Mouse (Mus musculus): ENCODE data around the gene Ralgapa2. TPM values are rescaled to one million over a fixed set of nuclear protein-coding genes. Genes with fewer than 3 reads are reported as not detected.

Ralgapa2 gene
- polyA plus RNA-seq, 1 experiment from 2014 or later = 3.6 TPM

- H3K9ac ChIP-seq (ENCODE audit: low read depth, low read length) = no peak overlapping the region
- H3K27ac ChIP-seq = no peak overlapping the region
- TF ChIP-seq CTCF (IDR thresholded peaks at IDR 0.05; ENCODE audit: low read depth) = no peak
- no peaks in the 10 kb centered on the region for H3K27me3 ChIP-seq (ENCODE audit: insufficient read depth, low read length)
- 86% methylated on average over 1 of the region's 1 CpGs for WGBS
- no peak for DNase-seq (ENCODE audit: low spot score)
- H3K36me3 ChIP-seq (ENCODE audit: insufficient read depth, low read length) = no peaks in the 10 kb centered on the region
- H3K4me3 ChIP-seq (replicated peaks; ENCODE audit: low read depth, low read length) = no peak overlapping the region
- H3K9me3 ChIP-seq (replicated peaks; ENCODE audit: low read length) = no peaks in the 10 kb centered on the region
- H3K4me1 ChIP-seq (replicated peaks; ENCODE audit: insufficient read depth, low read length) = no peaks in the 10 kb centered on the region; the same call in 1 of the 2 replicates
- H3K4me2 ChIP-seq (ENCODE audit: low read length) = no peak overlapping the region
- no peak for ATAC-seq (replicated peaks; ENCODE audit: low FRiP score, low read depth)
Measured at GRCm38 (mm10) chr2:146500067-146500466, 12.1 kb downstream of the Ralgapa2 start.

GRCm38 (mm10) chr2:146499111-146499510, 13.0 kb downstream of the Ralgapa2 start:
- Histone ChIP-seq H3K27me3 (ENCODE audit: insufficient read depth, low read length) (no peaks in the 10 kb centered on the region), H3K4me3 (replicated peaks; ENCODE audit: low read depth, low read length) (no peak overlapping the region), H3K4me2 (ENCODE audit: low read length) (no peak overlapping the region), H3K27ac (no peak overlapping the region), H3K4me1 (replicated peaks; ENCODE audit: insufficient read depth, low read length) (no peaks in the 10 kb centered on the region; the same call in 1 of the 2 replicates), H3K9me3 (replicated peaks; ENCODE audit: low read length) (no peaks in the 10 kb centered on the region), H3K9ac (ENCODE audit: low read depth, low read length) (no peak overlapping the region), H3K36me3 (ENCODE audit: insufficient read depth, low read length) (no peaks in the 10 kb centered on the region)
- DNase-seq (ENCODE audit: low spot score) (no peak), ATAC-seq (replicated peaks; ENCODE audit: low FRiP score, low read depth) (no peak)
- TF ChIP-seq CTCF (IDR thresholded peaks at IDR 0.05; ENCODE audit: low read depth) = no peak
- WGBS = 96% methylated on average over 1 of the region's 1 CpGs

GRCm38 (mm10) chr2:146498298-146498697, 13.8 kb downstream of the Ralgapa2 start:
- TF ChIP-seq CTCF (IDR thresholded peaks at IDR 0.05; ENCODE audit: low read depth) = no peak
- no peak for ATAC-seq (replicated peaks; ENCODE audit: low FRiP score, low read depth)
- Histone ChIP-seq H3K27ac (no peak overlapping the region), H3K9me3 (replicated peaks; ENCODE audit: low read length) (no peaks in the 10 kb centered on the region), H3K27me3 (ENCODE audit: insufficient read depth, low read length) (no peaks in the 10 kb centered on the region), H3K4me1 (replicated peaks; ENCODE audit: insufficient read depth, low read length) (no peaks in the 10 kb centered on the region; the same call in 1 of the 2 replicates), H3K36me3 (ENCODE audit: insufficient read depth, low read length) (no peaks in the 10 kb centered on the region), H3K4me2 (ENCODE audit: low read length) (no peak overlapping the region), H3K4me3 (replicated peaks; ENCODE audit: low read depth, low read length) (no peak overlapping the region), H3K9ac (ENCODE audit: low read depth, low read length) (no peak overlapping the region)
- no peak for DNase-seq (ENCODE audit: low spot score)
- WGBS = 76% methylated on average over 6 of the region's 6 CpGs

GRCm38 (mm10) chr2:146496995-146497394, 15.1 kb downstream of the Ralgapa2 start:
- ATAC-seq (replicated peaks; ENCODE audit: low FRiP score, low read depth) (no peak), DNase-seq (ENCODE audit: low spot score) (no peak)
- H3K27ac ChIP-seq = no peak overlapping the region
- H3K9ac ChIP-seq (ENCODE audit: low read depth, low read length) = no peak overlapping the region
- no peak overlapping the region for H3K4me2 ChIP-seq (ENCODE audit: low read length)
- no peak overlapping the region for H3K4me3 ChIP-seq (replicated peaks; ENCODE audit: low read depth, low read length)
- TF ChIP-seq CTCF (IDR thresholded peaks at IDR 0.05; ENCODE audit: low read depth) = no peak
- 25% methylated on average over 1 of the region's 1 CpGs for WGBS
- H3K9me3 ChIP-seq (replicated peaks; ENCODE audit: low read length) = no peaks in the 10 kb centered on the region
- no peaks in the 10 kb centered on the region for H3K27me3 ChIP-seq (ENCODE audit: insufficient read depth, low read length)
- no peaks in the 10 kb centered on the region for H3K4me1 ChIP-seq (replicated peaks; ENCODE audit: insufficient read depth, low read length)
- no peaks in the 10 kb centered on the region for H3K36me3 ChIP-seq (ENCODE audit: insufficient read depth, low read length)

- Histone ChIP-seq H3K4me2 (ENCODE audit: low read length) (no peak overlapping the region), H3K9me3 (replicated peaks; ENCODE audit: low read length) (no peaks in the 10 kb centered on the region), H3K27ac (no peak overlapping the region), H3K9ac (ENCODE audit: low read depth, low read length) (no peak overlapping the region), H3K4me3 (replicated peaks; ENCODE audit: low read depth, low read length) (no peak overlapping the region), H3K4me1 (replicated peaks; ENCODE audit: insufficient read depth, low read length) (no peaks in the 10 kb centered on the region), H3K36me3 (ENCODE audit: insufficient read depth, low read length) (no peaks in the 10 kb centered on the region), H3K27me3 (ENCODE audit: insufficient read depth, low read length) (no peaks in the 10 kb centered on the region)
- DNase-seq (ENCODE audit: low spot score) = no peak
- TF ChIP-seq CTCF (IDR thresholded peaks at IDR 0.05; ENCODE audit: low read depth) = no peak
- no peak for ATAC-seq (replicated peaks; ENCODE audit: low FRiP score, low read depth)
- 88% methylated on average over 9 of the region's 9 CpGs for WGBS
Measured at GRCm38 (mm10) chr2:146495781-146496180, 16.4 kb downstream of the Ralgapa2 start.

GRCm38 (mm10) chr2:146493354-146493946, 18.7 kb downstream of the Ralgapa2 start:
- Histone ChIP-seq H3K36me3 (ENCODE audit: insufficient read depth, low read length) (no peaks in the 10 kb centered on the region), H3K4me2 (ENCODE audit: low read length) (no peak overlapping the region), H3K27ac (no peak overlapping the region), H3K27me3 (ENCODE audit: insufficient read depth, low read length) (no peaks in the 10 kb centered on the region), H3K9ac (ENCODE audit: low read depth, low read length) (no peak overlapping the region), H3K9me3 (replicated peaks; ENCODE audit: low read length) (no peaks in the 10 kb centered on the region), H3K4me3 (replicated peaks; ENCODE audit: low read depth, low read length) (no peak overlapping the region), H3K4me1 (replicated peaks; ENCODE audit: insufficient read depth, low read length) (no peaks in the 10 kb centered on the region)
- ATAC-seq (replicated peaks; ENCODE audit: low FRiP score, low read depth) = no peak
- no peak for DNase-seq (ENCODE audit: low spot score)
- 81% methylated on average over 1 of the region's 1 CpGs for WGBS
- TF ChIP-seq CTCF (IDR thresholded peaks at IDR 0.05; ENCODE audit: low read depth) = no peak

Data from kidney, postnatal 0 days (tissue).